Mouse (Mus musculus) olfactory bulb, adult 2 months (tissue): ENCODE measurements around the gene Numbl. TPM values are rescaled to one million over a fixed set of nuclear protein-coding genes. Genes with fewer than 3 reads are reported as not detected.

Source experiments
- H3K27ac ChIP-seq: fragments of 200-500 bp; 2 replicates; pipeline ENCODE4 v1.5.1; 2012; ENCODE audit warnings: low read depth, low read length; ENCODE audit not compliant: insufficient read depth
- H3K4me1 ChIP-seq: fragments of 200-500 bp; 2 replicates; pipeline ENCODE4 v1.6.1; 2012; ENCODE audit warnings: low read length; ENCODE audit not compliant: control insufficient read depth, insufficient read depth
- H3K4me3 ChIP-seq: fragments of 200-500 bp; 2 replicates; pipeline ENCODE4 v1.5.1; 2012; ENCODE audit warnings: mild to moderate bottlenecking, low read depth, low read length, moderate library complexity; ENCODE audit not compliant: insufficient read depth
- CTCF ChIP-seq: fragments of 200-500 bp; IDR thresholded peaks from 2 replicates; pipeline ENCODE4 v1.5.1; 2012; ENCODE audit warnings: low read depth, mild to moderate bottlenecking, low read length, moderate library complexity; ENCODE audit not compliant: insufficient read depth
- POLR2A ChIP-seq: fragments of 200-500 bp; IDR thresholded peaks from 2 replicates; pipeline ENCODE4 v1.6.1; 2012; ENCODE audit warnings: mild to moderate bottlenecking, low read depth, low read length, moderate library complexity; ENCODE audit not compliant: insufficient read depth
- WGBS: fragments of 180-500 bp; shearing (Covaris S2); methylation state at CpG from one replicate; pipeline ENCODE4 v1.1.7; 2018; 5-methylcytosine and 5-hydroxymethylcytosine counted together
- polyA plus RNA-seq: library from polyadenylated mRNA; stranded (reverse); fragments of >200 nt; gene quantifications from 2 replicates; pipeline ENCODE4 v1.2.4, GENCODE M21; 2012; ENCODE audit warnings: low replicate concordance; ENCODE audit not compliant: missing spikeins, insufficient read depth, insufficient read length

The Numbl gene
- polyA plus RNA-seq, 1 experiment = not detected

DNA sequence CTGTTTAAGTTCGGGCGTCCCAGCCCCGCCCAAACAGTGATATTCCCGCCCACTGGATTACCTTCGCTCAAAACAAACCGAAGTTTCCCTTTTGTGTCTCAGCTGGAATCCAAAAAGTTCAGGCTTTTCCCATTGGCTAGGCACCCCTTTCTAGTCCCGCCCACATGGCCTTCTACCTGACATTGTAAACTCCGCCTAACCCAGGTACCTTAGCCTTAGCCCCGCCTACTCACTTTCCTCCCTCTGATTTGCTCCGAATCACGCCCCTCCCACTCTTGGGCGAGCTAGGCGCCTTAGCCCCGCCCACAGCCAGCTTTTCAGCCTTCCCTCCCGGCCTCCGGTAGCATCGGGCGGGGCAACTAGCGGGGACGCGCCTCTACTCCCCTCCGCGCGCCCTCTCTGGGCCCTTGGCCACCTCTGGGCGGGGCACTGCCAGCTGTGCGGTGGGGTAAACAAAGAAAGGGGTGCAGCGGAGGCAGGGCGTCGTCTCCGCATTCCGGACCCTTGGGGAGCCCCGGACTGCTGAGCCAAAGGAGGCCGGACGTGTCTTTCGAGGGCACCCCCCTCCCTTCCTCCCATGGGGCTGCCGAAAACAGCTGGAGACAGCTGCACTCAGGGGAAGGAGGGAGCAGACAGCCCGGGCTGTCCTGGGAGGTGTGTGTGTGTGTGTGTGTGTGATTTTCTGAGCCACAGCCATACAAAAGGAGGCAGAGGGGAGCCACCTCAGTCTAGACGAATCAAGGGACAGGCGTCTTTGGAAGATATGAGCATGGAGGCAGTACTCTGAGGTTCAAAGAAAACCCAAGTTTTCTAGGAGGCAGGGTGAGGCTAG, 72.7 kb downstream of the Numbl start:
- TF ChIP-seq POLR2A (no peak), CTCF (no peak)
- H3K4me1 ChIP-seq = peaks cover 48% of the 10 kb centered on the region

DNA sequence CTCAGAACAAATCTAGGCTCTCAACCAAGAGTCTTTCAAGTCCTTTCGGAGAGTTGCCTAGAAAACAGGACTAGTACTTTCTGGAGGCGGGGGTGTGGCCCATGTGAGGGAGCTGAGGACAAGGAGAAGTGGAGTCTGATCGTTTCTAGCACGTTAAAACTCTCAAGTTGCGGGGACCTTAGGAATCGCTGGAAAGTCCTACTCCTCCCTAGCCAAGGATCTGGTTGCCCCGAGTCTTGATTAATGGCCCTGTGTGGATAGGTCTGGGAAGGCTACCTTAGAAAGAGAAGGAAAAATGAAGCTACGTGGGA, 73.3 kb downstream of the Numbl start:
- WGBS = 12% methylated on average over 8 of the region's 8 CpGs
- H3K4me1 ChIP-seq = peaks cover 49% of the 10 kb centered on the region
- no peak overlapping the region for H3K27ac ChIP-seq
- no peak for TF ChIP-seq POLR2A
- TF ChIP-seq CTCF = no peak
- H3K4me3 ChIP-seq = no peak overlapping the region

More for the DNA sequence above, 72.7 kb downstream of the Numbl start:
- H3K4me3 ChIP-seq = peak overlapping the region; percentile 34
- H3K27ac ChIP-seq = no peak overlapping the region
- WGBS = 3% methylated on average over 39 of the region's 39 CpGs

Other genes with a start within 250 kb of the Numbl start
- gene Cyp2a12, start 229.4 kb upstream of the Numbl start, polyA plus RNA-seq = not detected in 2 replicates
- not detected in 2 replicates for gene Cyp2f2, start 138.5 kb upstream of the Numbl start, polyA plus RNA-seq
- not detected in 2 replicates for gene Cyp2t4, start 104.7 kb upstream of the Numbl start, polyA plus RNA-seq
- gene Egln2, start 91.6 kb upstream of the Numbl start, polyA plus RNA-seq = not detected in 2 replicates
- not detected in 2 replicates for gene Rab4b, start 79.5 kb upstream of the Numbl start, polyA plus RNA-seq
- not detected in 2 replicates for gene Gm21983, start 77.3 kb upstream of the Numbl start, polyA plus RNA-seq
- not detected in 2 replicates for gene Mia, start 77.3 kb upstream of the Numbl start, polyA plus RNA-seq
- gene BC024978, start 62.7 kb upstream of the Numbl start, polyA plus RNA-seq = not detected in 2 replicates
- not detected in 2 replicates for gene Snrpa, start 62.2 kb upstream of the Numbl start, polyA plus RNA-seq
- not detected in 2 replicates for gene Itpkc, start 29.8 kb upstream of the Numbl start, polyA plus RNA-seq
- gene Coq8b, start 25.4 kb upstream of the Numbl start, polyA plus RNA-seq = not detected in 2 replicates
- gene Ltbp4, start 79.3 kb downstream of the Numbl start, polyA plus RNA-seq = not detected in 2 replicates
- not detected in 2 replicates for gene Shkbp1, start 97.6 kb downstream of the Numbl start, polyA plus RNA-seq
- gene Gm20479, start 99.0 kb downstream of the Numbl start, polyA plus RNA-seq = not detected in 2 replicates
- not detected in 2 replicates for gene Sptbn4, start 189.3 kb downstream of the Numbl start, polyA plus RNA-seq
- gene Blvrb, start 189.5 kb downstream of the Numbl start, polyA plus RNA-seq = not detected in 2 replicates
- not detected in 2 replicates for gene Sertad3, start 215.3 kb downstream of the Numbl start, polyA plus RNA-seq
- not detected in 2 replicates for gene Sertad1, start 228.5 kb downstream of the Numbl start, polyA plus RNA-seq
- not detected in 2 replicates for gene Prx, start 240.9 kb downstream of the Numbl start, polyA plus RNA-seq